Mouse (Mus musculus): ENCODE results near the gene Lrrn2. TPM values are rescaled to one million over a fixed set of nuclear protein-coding genes. Genes with fewer than 3 reads are reported as not detected.
"Not testable (repeated sequence)": the region's sequence is repeated elsewhere in the genome, so short reads cannot be mapped to it uniquely, and the experiment has no call there.

Gene Lrrn2
- total RNA-seq, 2 experiments from 2014 or later, result 5.0 to 9.6 TPM

GRCm38 (mm10) chr1:132925270-132925669 lies 45.2 kb downstream of the Lrrn2 start:
- no peak for DNase-seq (ENCODE audit: low spot score in 2 of 2)

GRCm38 (mm10) chr1:132928032-132928906 lies 48.2 kb downstream of the Lrrn2 start:
- no peak for DNase-seq (ENCODE audit: low spot score in 2 of 2)

DNA sequence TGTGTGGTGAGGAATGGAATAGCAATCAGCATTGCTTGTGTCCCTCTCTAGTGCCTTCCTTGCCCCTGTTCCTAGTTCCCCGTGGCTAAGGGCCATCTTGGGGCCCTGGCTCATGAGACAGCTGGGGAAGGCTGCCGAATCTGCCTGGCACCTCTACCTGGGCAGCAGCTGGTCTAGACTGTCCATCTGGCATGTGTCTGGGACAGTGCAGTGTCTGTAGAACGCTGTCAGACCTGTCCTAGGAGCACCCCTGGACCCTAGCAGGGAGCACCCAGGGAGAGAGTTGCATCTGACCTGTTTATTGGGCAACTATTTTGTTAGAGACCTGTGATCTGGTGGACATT lies 48.8 kb downstream of the Lrrn2 start:
- no peak for DNase-seq (ENCODE audit: low spot score in 2 of 2)

DNA sequence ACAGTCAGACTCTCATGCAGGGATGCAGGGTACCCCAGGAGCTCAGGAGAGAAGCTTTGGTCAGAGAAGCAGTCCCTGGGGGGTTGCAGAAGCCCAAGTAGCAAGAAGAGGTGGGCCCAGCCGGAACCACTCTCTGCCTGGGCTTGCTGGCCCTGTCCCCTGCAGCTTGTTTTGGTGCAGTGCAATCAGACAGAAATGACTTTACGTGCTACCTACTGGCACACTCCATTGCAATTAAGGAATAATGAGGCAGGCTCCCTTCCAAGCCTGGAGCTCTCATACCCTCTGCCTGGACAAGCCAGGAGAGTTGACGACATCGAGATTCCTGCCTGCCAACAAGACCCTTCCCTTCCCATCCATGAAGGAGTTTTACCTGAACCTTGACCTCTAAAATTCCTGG lies 50.2 kb downstream of the Lrrn2 start:
- DNase-seq (ENCODE audit: low spot score in 2 of 2), result no peak

DNA sequence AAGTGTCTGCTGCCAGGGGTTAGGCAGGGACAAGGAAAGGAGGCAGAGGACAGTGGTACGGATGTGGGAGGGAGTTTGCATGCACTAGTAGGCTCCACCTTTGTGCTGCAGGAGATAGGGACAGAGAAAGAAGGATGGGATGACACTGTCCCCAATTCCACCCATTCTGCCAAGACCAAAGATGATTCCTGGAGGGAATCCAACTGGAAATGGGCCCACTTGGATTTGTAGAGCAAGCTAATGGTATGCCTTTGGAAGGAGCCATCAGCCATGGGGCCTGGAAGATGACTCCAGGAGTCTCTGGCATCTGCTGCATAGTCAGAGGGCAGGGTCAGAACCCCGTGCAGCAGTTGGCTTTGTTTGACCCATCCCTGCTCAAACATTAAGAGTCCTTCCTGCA lies 52.3 kb downstream of the Lrrn2 start:
- DNase-seq (ENCODE audit: low spot score in 2 of 2), result no peak

DNA sequence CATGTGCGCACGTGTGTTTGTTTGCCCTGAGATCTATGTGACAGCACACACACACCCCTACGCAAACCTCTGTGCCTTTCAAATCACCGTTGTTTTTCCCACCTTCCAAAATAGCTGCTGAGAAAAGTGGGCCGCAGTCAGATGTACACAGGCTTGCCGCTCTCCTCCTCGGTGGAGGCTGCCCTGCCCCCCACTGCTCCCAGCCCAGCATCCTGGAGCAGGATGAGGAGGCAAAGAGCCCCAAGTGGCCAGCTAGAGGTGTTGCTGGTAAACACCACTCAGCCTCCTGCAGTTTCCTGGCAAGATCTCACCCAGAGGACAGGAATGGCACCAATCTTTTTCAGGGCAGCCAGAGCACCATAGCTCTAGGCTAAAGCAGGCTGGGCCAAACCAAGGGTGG lies 54.8 kb downstream of the Lrrn2 start:
- no peak for DNase-seq (ENCODE audit: low spot score in 2 of 2)

DNA sequence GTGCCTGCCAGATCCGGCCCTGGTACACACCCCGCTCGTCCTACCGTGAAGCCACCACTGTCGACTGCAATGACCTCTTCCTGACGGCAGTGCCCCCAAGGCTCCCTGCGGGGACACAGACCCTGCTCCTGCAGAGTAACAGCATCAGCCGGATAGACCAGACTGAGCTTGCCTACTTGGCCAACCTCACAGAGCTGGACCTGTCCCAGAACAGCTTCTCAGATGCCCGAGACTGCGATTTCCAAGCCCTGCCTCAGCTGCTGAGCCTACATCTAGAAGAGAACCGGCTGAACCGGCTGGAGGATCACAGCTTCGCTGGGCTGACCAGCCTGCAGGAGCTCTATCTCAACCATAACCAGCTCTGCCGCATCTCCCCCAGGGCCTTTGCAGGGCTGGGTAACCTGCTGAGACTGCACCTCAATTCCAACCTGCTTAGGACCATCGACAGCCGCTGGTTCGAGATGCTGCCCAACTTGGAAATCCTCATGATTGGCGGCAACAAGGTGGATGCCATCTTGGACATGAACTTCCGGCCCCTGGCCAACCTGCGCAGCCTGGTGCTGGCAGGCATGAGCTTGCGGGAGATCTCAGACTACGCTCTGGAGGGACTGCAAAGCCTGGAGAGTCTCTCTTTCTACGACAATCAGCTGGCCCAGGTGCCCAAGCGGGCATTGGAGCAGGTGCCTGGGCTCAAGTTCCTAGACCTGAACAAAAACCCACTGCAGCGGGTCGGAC lies 57.4 kb downstream of the Lrrn2 start:
- no peak for DNase-seq (ENCODE audit: low spot score in 2 of 2)

DNA sequence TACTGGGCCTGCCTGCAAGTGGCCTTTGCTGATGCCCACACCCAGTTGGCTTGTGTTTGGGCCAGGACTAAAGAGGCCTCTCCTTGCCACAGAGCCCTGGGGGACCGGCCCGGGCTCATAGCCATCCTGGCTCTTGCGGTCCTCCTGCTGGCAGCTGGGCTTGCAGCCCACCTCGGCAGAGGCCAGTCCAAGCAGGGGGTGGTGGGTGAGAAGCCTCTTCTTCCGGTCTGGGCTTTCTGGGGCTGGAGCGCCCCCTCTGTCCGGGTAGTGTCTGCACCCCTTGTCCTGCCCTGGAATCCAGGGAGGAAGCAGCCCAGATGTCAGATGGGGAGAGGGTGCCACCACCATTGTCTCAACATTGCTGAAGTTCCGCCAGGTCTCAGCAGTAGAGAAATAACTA lies 58.9 kb downstream of the Lrrn2 start:
- peak in 1 of 2 experiments; percentile 38 for DNase-seq (ENCODE audit: low spot score in 2 of 2)

DNA sequence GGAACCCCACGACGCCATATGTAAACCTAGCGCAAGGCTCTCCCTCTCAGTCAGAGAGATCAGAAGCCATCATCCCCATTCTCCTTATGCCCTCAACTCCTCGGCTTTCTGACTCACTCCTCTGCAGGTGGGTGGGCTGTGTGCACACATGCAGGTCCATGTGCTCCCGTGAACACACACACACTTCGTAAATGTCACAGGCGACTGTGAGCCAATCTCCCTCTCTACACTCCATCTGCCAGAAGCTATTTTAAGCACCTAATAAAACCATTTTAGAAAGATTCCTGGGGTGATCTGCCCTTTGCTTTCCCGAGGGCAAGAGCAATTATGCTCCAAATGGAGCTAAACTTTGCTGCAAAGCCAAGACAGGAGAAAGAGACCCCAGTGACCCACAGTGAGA lies 65.8 kb downstream of the Lrrn2 start:
- no peak for DNase-seq (ENCODE audit: low spot score in 2 of 2)

DNA sequence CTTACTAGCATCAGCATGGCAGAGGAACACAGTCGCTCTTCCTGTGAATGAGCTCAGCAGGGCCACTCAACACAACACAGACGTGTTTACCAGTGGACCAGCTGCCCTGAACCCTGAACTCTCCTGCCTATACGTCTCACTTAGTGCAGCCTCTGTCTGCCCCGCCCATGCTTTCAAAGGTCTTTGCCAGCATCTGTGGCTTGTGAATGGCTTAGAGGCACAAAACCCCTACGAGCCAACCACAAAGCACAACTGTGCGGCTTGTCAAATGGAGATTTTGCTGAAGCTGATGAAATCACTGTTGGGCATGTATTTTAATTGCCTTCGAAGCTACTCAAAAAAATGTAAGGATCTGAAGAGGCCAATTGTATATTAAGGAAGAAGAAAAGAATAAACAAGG lies 67.7 kb downstream of the Lrrn2 start:
- no peak for DNase-seq (ENCODE audit: low spot score in 2 of 2)

GRCm38 (mm10) chr1:132956809-132957208 lies 76.7 kb downstream of the Lrrn2 start:
- no peak for DNase-seq (ENCODE audit: low spot score in 2 of 2)

DNA sequence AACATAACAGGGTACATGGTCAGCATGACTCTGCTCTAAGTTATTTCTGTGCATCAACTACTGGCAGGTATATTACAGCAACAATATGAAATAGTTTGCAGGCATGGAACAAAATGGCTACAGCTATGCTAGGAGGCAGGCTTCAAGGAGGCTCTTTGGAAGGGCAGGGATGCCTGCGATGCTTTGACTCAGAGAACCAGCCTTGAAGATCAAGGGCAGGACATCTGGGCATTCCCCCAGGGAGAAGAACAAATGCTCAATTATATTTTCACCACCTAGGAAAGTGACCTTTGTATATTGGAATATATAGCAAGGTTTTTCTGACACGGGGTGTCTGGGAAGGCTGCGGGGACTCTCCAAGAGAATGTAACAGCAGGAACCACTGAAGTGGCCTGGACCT lies 81.7 kb downstream of the Lrrn2 start:
- no peak for DNase-seq (ENCODE audit: low spot score in 2 of 2)

DNA sequence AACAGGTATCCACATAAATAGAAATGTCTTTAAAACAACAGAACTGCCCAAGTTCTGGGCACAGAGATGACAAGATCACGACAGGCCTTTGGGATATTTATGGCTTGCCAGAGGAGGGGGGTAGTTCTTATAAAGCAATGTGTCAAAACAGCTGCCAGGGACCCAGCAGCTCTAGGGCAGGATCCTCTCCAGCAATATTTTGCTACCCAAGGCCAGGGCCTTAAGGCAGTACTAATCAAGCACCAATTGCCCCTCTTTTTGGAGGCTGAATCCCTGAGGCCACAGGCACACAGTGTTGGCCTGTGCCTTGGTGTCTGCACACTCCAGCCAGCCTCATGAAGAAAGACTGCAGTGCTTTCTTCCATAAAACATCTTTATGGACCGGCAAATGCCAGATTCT lies 84.0 kb downstream of the Lrrn2 start:
- no peak for DNase-seq (ENCODE audit: low spot score in 2 of 2)

GRCm38 (mm10) chr1:132964691-132965090 lies 84.6 kb downstream of the Lrrn2 start:
- no peak for DNase-seq (ENCODE audit: low spot score in 2 of 2)

DNA sequence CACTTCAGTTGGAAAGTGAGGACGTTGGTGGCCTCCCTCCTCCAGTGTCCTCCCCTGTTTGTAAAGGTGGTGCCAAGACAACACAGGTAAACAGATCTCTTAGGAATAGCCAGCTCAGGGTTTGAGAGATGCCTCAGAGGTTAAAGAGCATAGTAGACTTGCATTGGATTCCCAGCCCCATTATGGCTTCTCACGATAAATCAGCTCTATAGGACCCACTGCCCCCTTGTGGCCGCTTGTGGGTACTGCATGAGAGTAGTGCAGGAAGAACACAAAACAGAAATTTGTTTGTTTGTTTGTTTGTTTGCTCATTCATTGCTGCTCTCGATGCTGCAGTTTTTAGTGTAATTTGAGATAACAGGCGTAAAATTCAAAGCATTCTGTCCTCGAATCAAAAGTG lies 88.6 kb downstream of the Lrrn2 start:
- peak; percentile 64 to 67 for DNase-seq (ENCODE audit: low spot score in 2 of 2)

GRCm38 (mm10) chr1:132977402-132977801 lies 97.3 kb downstream of the Lrrn2 start:
- DNase-seq (ENCODE audit: low spot score in 2 of 2), result no peak

GRCm38 (mm10) chr1:132981232-132981631 lies 101.2 kb downstream of the Lrrn2 start:
- no peak for DNase-seq (ENCODE audit: low spot score in 2 of 2)

DNA sequence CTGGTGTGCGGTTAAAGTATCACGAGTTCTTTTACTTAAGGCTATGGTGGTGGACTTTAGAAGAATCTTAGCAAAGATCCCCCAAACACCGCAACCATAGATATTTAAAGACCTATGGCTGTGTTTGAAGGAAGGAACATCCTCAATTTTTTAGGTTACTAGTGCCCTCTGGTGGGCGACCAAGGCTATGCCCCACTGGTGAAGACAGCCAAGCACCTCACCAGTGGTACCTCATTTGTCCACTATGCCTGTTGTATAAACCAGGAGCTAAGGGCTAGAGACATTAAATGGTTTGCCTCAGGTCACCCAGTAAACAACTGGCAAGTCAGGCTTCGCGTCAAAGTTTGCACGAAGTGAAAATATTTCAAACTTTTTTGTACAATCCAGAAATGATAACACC lies 102.7 kb downstream of the Lrrn2 start:
- peak; percentile 42 to 43 for DNase-seq (ENCODE audit: low spot score in 2 of 2)

DNA sequence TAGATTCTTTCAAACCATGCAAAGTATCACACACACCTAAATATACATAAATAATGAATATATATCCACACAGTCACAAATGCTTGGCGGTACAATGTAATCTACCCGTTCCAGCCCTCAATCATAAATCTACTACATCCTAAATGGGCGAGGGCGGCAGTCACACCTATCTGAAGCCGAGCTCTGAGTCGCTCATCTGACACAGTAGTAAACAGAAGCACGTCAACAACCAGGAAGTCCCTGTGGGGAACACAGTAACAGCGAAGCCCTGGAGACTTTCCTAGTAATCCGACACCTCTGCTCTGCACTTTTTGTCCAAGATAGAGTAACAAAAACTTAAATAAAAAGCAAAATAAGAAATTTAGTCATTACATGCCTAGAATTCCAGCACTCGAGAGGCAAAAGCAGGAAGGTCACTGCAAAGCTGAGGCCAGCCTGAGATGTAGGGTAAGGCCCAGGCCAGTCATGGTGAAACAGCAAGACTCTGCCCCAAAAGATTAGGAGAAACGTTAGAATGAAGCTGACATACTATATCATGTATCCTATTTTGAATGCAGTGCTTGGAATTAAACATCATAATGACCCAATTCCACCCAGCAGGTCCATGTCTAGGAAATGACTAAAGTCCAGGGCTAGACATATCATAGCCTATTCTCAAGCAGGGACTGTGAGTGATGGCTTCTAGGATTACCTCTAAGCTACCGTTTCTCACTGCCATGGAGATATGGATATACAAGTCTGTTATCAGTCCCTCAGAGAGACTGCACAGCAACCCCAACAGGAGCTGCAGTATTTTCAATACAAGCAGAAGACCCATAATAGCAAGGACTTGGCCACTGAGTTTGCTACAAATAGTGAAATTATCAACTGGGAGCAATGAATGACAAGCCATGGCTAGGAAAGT lies 108.7 kb downstream of the Lrrn2 start:
- not testable (repeated sequence) for DNase-seq (ENCODE audit: low spot score in 2 of 2)

Data from adrenal gland, adult 18-20 months (tissue).